Mouse (Mus musculus) T-helper 17 cell (primary cell): ENCODE results near the gene Rad54l2.

Experiments used
- in situ Hi-C, 2 experiments: fragments of 300-600 bp; cut with MboI, MseI; formaldehyde crosslinking; loops; 1 replicate in 1 of 2; 2 replicates in 1 of 2; pipeline ENCODE4 v1.15.1; 2025; ENCODE audit warnings: high pct_unique_total_duplicates in 2 of 2

The Rad54l2 gene

DNA sequence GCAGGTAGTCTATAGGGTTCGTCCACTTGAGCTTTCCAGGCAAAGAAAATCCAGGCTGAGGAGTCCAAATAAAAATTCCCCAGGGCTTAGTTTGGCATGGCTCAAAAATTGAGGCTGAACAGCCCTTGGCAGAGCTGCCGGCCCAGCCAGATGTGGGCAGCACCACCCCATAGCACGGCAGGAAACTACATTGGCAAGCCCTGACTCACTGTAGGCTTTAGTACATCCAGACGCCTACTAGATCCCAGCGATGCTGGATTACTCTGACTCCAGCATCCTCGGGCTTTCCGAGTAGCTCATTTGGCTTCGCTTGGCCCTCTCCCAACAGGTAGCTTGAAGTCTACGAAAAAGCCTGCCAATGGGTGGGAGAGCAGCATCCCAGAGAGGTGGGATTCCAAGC, 108.0 kb downstream of the Rad54l2 start:
- in situ Hi-C loops, result no loop called here

DNA sequence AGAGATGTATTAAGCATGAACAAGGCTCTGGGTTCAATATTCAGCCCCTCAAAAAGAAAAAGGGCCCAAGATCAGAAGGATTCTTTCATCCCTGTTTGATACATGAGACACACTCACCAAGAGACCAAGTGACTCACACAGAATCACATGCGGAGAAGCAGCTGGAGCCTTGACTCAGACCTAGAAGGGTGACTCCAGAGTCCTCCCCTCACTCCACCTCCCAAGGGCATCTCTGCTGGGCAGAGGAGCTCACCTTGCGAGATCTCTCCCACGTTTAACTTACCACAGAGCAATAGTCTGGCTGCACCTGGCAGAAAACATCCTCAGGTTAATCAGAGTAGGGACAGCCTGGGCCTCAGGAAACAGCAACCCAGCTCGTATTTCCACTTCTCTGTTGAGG, 110.8 kb downstream of the Rad54l2 start:
- in situ Hi-C loops, result no loop called here

DNA sequence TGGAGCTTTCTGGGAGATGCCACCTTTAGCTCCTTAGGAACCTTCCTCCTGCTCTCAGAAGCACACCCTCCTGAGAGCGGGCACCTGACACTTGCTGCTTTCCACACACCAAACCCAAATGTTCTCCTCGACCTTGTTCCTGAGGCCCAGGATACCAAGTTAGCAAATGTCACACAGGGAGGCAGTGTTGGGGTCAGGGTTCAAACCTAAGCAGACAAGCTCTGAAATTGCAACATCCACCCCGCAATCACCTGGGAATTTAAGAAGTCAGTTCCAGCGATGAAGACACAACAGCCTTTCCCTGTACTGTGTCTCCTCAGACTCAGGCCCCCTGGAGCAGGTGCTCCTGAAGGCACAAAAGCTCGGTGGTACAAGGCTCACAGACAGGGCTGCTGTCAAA, 111.3 kb downstream of the Rad54l2 start:
- in situ Hi-C loops, result no loop called here

DNA sequence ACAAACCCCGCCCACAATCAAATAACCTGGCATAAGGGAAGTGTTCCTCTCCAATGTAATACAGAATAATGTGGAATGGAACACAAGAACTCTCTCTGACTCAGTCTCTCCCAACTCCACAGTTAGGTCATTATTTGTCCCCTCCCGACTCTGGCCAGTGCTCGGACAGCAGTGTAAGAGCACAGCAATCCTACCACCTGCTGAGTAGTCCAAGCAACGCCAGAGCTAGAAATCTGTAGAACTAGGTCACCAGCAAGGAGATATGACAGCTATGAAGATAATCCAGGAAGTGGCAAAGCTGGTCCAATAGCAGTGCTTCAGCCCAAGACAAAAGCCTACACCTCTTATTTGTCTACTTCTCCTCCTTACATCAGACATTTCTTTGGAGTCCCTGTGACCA, 112.4 kb downstream of the Rad54l2 start:
- in situ Hi-C loops, result no loop called here

DNA sequence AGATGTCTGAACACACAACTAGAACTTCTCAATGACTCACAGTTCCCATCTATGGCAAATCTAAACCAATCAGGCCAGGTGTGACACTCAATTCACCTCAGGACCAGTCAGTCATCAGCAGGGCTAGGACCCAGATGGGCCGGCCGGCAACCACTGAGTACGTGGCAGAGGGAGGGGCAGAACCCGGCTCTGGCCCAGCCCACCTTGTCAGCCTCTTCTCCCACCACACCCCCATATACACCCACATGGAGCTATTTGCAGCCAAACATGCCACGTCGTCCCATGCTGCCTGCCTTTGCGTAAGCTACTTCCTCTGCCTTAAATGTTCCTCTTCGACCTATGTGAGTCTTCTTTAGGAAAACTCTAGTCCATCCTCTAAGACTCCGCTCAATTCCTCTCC, 113.0 kb downstream of the Rad54l2 start:
- in situ Hi-C loops, result no loop called here

DNA sequence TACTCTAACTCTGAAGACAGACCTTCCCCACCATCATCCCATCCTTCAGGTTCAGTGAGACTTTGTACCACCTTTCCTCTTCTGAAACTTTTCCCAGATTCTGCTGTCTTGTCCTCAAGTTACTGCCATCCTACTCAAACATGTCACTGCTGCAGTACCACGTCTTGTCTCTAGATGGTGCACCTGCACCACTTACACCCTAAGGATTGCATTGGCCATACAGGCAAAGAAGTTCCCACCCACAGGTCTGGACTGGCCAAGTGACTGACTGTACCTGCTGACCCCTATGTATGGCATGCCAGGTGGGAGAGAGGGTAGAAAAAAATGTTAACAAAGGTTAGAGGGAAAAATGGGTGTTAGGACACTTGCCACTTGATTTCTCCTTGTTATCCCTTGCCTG, 113.5 kb downstream of the Rad54l2 start:
- in situ Hi-C loops, result no loop called here

DNA sequence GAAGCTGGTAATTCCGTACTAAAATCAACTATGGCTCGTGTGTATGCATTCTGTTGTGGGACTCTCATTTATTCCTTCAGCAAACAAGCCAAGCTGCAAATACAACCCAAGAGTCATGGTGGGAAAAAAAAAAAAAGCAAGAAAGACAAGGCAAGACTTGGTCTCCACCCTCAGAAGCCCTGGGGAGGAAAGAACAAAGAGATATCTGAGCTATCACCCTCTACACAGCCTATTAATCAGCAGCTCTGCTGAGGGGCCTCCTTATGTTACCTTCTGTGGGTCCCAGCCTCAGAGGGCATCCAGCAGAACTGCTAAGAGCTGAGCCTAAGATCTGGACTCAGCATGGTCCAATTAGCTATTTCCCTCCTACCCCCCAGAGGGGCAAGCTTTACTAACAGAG, 115.1 kb downstream of the Rad54l2 start:
- in situ Hi-C loops, result loop anchor here in 1 of 2 experiments (5.0 kb wide), 2 partner anchors 143 to 213 kb away; partner anchors contain the start of gene Rbm15b

DNA sequence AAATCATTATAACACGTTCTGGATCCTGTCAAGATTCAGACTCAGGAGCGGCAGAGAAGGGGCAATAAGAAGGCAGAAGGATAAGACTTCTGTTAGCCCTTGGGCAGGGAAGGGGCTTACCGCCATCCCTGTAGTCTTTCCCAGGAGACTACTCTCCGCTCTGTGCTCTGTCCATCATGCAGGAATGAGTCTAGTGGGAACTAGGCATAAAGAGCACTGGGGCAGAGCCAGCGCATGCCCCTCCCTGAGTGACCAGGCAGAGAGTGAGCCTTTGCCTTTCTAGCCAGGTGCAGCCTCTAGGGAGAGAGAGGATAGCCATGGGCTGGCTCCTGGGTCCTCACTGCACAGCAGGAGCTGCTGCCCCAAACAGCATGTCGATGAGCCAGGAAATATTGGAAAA, 124.1 kb downstream of the Rad54l2 start:
- in situ Hi-C loops, result no loop called here

DNA sequence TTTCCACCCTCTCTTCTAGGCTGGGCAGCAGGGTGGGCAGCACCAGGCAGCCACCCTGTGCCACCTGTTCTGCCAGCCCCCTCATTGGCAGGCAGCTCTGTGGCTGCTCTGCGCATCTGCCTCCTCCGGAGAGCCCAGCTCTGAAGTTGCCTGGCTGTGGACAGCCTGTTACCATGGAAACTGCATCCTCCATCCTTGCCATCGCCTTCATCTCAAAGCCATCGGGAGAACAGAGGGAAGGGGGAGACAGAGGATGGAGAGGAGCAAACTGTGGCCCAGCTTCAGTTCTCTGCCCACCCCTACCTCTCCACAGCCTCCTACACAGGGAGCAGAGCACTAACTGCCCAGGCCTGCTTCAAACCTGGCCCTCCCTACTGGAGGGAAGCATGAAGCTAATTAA, 124.6 kb downstream of the Rad54l2 start:
- in situ Hi-C loops, result no loop called here

DNA sequence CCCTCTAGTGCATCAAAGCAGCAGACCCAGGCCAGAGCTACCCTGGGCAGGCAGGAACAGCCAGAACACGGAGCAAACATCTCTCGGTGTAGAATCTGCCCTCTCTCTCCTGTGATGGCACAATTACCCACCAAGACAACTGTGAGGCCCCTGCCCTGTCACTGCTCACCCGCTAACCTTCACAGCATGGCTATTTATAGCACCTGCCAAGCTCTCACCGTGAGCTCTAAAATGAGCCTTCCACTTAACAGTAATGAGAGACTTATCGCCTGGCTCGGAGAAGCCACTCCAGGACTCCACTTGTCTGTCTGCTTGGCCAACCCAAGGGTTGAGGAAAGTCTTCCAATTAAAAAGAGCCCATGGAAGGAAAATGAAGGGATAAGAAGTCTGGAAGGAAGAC, 125.8 kb downstream of the Rad54l2 start:
- in situ Hi-C loops, result no loop called here

DNA sequence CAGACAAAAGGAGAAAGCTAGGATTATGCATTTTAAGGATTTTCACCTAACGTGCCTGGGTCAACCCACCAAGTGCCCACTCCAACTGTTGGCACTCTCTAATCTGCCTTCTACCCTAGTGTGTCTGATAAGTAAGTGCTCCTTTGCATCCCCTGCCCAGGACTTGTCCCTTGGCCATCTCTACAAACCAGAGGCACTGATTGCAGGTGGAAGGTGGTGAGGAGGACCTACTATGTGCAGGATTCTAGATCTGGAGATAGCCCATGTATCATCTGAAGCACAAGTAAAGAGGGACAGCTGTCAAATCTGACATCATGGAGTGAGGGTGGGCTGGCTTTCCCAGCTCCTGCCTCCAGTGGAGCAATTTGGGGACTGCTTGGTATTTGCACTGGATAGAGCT, 129.1 kb downstream of the Rad54l2 start:
- in situ Hi-C loops, result no loop called here

DNA sequence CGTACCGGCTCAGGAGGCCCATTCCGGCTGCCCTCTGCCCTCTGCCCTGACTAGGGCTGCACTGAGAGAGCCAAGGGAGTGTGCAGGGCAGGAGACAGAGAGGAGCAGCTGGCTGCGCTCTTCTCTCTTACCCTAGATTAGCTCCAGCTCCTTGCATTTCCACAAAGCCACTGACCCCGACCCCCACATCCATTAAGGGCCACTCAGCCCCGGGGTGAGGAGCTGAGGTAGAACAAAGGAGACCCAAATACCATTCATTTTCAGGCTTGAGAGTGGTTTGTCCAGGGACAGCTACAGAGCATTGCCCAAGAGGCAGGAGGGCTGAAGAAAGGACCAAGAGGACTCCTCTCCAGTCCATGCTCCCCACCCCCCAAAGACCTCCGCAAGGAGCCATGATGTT, 129.6 kb downstream of the Rad54l2 start:
- in situ Hi-C loops, result no loop called here

DNA sequence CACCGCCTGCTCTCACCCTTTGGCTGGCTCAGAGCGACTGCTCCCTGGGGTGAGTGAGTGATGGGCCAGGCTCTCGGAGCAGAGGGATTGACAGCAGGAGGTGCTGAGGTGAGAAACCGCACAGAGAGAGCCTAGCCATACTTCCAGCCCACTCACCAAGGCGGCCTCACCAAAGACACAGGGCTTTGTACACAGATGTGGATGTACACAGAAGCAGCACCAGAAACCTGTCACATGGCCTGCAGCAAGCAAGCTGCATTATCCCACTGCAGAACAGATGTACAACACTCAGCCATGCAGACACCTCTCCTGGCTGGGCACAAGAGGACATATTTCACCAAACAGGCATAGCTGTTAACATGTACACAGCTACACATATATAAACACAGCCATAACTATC, 131.4 kb downstream of the Rad54l2 start:
- in situ Hi-C loops, result no loop called here

DNA sequence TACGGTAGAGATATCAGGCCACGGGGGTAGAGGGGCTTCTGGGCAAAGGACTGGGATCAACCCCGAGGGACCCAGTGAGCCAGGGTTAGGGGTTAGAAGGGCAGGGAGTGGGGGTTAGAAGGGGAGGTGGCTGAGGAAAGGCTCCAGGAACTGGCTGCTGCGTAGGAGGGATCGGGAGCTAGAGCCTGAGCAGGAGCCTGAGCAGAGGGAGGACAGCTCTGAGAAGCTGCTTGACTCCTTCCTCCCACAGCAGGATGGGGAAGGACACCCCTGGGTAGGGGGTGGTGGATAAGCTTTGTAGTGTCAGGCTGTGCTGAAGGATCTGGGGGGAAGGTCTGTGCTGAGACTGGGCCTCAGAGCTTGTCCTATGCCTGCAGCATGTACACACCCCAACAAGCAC, 132.2 kb downstream of the Rad54l2 start:
- in situ Hi-C loops, result no loop called here

DNA sequence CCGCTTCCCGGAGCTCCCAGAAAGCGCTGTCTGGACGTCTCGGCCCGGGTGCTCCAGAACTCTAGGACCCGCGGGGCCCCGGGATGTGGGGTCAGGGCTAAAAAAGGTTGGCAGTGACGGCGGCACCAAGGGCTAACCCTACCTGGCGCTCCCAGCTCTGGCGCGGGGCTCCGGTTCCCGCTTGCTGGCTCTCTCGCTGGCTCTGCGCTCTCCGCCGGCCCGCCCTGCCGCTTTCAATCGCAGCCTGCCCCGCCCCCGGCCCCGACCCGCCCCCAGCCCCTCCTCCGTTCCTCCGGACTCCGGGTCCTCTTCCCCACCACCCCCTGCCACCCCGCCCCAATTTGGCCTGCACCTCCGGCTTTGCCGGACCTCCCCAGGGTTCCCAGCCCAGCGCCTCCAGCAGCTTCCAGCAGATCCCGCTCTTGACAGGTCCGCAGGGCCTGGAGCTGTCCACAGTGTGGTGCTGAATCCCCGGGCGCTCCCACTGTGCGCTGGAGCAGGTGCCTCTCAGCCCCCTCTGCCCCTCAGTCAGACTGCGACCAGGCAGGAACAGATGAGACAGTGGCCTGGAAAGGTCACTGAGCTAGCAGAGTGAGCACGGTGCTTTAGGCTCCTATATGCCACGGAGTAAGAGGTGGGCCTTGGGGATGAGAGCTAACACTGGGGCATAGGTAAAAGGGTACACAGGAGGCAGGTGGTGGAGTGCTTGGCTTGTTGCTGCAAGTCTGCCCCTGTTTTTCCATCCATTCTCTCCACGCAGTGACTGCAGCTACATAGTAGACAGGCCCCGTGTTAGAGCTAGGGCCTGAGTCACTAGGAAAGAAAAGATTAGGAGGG, 132.9 kb downstream of the Rad54l2 start, which contains the start of gene Grm2:
TSS of gene Grm2 (minus strand) at position 199 of the 837 bp plus-strand sequence.
- in situ Hi-C loops, result no loop called here

DNA sequence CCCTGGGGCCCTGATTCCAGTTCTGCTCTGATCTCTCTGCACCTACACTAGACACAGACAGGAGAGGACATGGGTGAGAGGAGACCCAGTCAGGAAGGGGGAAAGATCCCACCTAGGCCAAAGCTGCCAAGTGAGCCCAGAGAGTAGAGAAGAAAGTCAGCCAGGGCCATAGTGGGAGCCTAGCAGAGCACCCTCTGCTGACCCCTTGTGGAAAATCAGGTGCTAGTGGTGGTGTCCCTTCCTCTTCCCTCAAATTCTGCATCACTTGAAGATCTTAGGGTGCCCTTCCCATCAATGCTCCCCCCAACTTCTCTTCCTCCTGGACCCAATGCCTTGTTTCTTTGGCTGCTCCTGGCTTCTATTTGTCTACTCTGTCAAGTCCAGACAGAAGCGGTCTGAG, 136.3 kb downstream of the Rad54l2 start:
- in situ Hi-C loops, result loop anchor here (5.0 kb wide), 3 partner anchors 50 to 125 kb away; no protein-coding TSS in a partner anchor

DNA sequence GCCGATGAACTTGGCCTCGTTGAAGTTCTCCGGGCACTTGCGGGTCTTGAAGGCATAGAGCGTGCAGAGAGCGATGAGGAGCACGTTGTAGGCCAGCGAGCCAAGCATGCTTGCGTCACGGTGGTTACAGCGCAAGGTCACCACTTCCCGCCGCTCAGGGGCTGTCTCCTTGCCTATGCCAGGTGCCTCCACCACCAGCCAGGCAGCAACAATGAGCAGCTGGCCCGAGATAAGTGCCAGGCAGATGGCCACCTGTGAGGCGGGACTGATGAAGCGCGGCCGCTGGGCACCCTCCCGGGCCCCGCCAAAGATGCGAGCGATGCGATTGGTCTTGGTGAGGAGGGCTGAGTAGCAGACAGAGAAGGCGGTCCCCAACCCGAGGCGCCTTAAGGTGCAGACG, 141.8 kb downstream of the Rad54l2 start:
- in situ Hi-C loops, result loop anchor here in 1 of 2 experiments (25.0 kb wide), 1 partner anchor 540 kb away; no protein-coding TSS in a partner anchor

DNA sequence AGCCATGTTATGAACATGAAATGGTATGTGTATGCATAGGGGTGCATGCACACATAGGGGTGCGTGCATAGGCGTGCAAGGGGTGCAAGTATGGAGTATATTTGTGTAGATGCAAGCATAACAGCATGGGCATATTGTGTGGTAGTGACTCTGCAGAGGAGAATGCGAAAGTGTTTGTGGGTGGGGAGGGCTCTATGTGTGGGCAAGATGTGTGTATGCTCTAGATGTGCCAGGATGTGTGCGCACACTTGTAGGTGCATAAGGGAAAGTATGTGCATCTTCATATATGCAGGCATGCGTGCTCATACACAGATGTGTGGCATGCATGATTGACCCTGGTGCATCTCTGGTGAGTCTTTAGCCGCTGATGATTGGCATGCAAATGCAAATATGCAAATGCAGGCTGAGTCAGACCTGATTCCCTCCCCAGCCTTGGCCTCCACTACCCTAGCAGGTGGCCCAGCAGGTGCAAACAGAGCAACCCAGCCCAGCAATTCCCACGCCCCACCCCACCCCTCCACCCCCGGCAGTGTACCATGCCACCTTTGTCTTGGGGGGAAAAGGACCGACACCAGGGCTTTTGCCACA, 143.2 kb downstream of the Rad54l2 start:
- in situ Hi-C loops, result loop anchor here in 1 of 2 experiments (25.0 kb wide), 1 partner anchor 542 kb away; no protein-coding TSS in a partner anchor

DNA sequence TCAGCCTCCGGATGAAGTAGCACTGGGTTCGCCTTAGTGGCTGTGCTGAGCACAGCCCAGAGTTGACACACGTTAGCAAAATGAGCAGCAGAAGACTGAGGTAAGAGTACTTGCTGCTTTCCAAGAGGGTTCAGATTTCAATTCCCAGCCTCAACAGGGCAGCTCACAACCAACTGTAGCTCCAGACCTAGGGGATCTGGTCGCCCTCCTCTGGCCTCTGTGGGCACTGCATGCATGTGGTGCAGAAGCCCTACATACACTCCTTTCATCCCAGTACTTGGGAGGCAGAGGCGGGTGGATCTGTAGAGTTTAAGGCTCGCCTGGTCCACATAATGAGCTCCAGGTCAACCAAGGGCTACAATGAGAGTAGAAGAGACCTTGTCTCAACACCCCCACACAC, 145.2 kb downstream of the Rad54l2 start:
- in situ Hi-C loops, result loop anchor here in 1 of 2 experiments (25.0 kb wide), 1 partner anchor 544 kb away; no protein-coding TSS in a partner anchor

DNA sequence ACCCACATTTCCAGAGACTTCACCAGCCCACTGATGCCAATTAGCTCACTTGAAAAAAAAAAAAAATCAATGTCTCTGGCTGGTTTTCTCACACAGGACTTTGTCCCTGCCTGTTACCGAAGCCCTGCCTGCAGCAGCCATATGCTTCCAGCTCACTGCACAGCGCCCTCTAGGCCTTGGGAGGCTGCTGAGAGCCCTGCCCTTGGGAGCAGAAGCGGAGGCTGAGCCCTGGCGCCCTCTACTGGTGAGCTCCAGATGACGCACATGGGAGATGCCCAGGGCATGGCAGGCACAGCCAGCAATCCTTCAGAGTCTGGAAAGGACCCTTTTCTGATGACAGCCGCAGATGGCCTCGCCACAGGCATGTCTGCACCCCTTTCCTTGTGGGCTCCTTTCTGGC, 145.9 kb downstream of the Rad54l2 start:
- in situ Hi-C loops, result loop anchor here in 1 of 2 experiments (25.0 kb wide), 1 partner anchor 544 kb away; no protein-coding TSS in a partner anchor

DNA sequence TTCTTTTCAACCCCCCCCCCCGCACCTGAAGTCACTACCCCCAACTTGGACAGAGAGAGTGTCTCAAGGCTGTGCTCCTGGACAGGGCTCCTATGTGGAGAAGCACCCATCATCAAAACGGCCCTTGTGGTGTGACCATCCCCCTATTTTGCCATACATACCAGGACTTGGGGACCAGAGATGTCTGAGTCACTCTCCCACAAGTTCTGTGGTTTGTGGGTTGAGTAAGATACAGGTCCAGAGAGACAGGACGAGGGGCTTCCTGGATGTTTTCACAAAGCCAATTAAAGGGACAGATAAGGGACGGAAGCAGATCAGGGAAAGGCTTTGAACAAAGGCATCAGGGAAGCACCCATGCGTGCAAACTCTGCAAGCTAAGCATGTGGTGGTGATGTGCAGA, 147.6 kb downstream of the Rad54l2 start:
- in situ Hi-C loops, result loop anchor here in 1 of 2 experiments (25.0 kb wide), 1 partner anchor 546 kb away; no protein-coding TSS in a partner anchor

DNA sequence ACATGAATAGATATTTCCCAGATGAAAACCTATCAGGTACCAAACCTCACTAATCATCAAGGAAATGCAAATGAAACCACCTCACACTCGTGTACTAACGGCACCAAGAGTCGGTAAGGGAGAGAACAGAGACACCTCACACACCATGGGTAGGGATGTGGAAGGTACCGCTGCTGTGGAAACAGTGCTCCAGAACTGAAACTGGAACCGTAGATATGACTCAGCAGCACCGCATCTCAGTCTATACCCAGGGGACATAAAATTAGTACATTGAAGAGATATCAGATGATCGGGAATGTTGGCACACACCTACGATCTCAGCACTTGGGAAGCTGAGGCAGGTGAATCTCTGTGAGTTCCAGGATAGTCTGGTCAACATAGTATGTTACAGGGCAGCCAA, 150.8 kb downstream of the Rad54l2 start:
- in situ Hi-C loops, result loop anchor here in 1 of 2 experiments (25.0 kb wide), 1 partner anchor 549 kb away; no protein-coding TSS in a partner anchor
